Mouse (Mus musculus) kidney, adult 8-10 months (tissue): ENCODE measurements at regions not wholly inside any gene's neighbourhood (a gene's known extent, or its start where the extent isn't known, plus 50 kb on each side); places are given as distances from the start of the nearest gene placed in this dataset.
A peak's percentile ranks its signal among the peaks of the same experiment; 100 is the strongest.

Experiments used
- DNase-seq, 2 experiments: peaks; one replicate each; pipeline ENCODE4 v3.0.0; 2022

GRCm38 (mm10) chr12:64736008-64736663 lies 181.6 kb upstream of the Gm527 start:
- peak; percentile 35 to 36 for DNase-seq

GRCm38 (mm10) chr12:64703419-64703818 lies 214.3 kb upstream of the Gm527 start:
- DNase-seq = no peak

GRCm38 (mm10) chr12:64701066-64701465 lies 216.6 kb upstream of the Gm527 start:
- no peak for DNase-seq

GRCm38 (mm10) chr12:64695343-64695742 lies 220.9 kb upstream of the Fscb start:
- no peak for DNase-seq

- DNase-seq = no peak
These were observed 218.0 kb upstream of the Fscb start for GRCm38 (mm10) chr12:64692196-64693169.

GRCm38 (mm10) chr12:64689642-64690041 lies 215.2 kb upstream of the Fscb start:
- DNase-seq = no peak

- no peak for DNase-seq
These were observed 214.1 kb upstream of the Fscb start for GRCm38 (mm10) chr12:64688618-64689017.

- DNase-seq = no peak
These were observed 166.4 kb upstream of the Fscb start for GRCm38 (mm10) chr12:64640864-64641416.

GRCm38 (mm10) chr12:64614877-64615276 lies 140.4 kb upstream of the Fscb start:
- DNase-seq = no peak
